Mouse (Mus musculus): ENCODE data around the gene Hmx1. TPM values are rescaled to one million over a fixed set of nuclear protein-coding genes. Genes with fewer than 3 reads are reported as not detected.

The Hmx1 gene
- total RNA-seq (2014; fragmentation: Nextera tagmentation) (not detected in 2 replicates), total RNA-seq (2017) (not detected in 2 replicates)

- no peak for ATAC-seq (replicated peaks; ENCODE audit: low FRiP score, low TSS enrichment, poor library complexity, severe bottlenecking)
Observed at GRCm38 (mm10) chr5:35388491-35389111, at the start of gene Hmx1. Gene Hmx1 (plus strand): TSS chr5:35389108.

- no peak for ATAC-seq (replicated peaks; ENCODE audit: low FRiP score, low TSS enrichment, poor library complexity, severe bottlenecking)
Observed at GRCm38 (mm10) chr5:35345084-35345483, 43.8 kb upstream of the Hmx1 start.

- 0 out of 2 replicates have a peak, but pooled peaks have one; percentile 52 for ATAC-seq (replicated peaks; ENCODE audit: low FRiP score, low TSS enrichment, poor library complexity, severe bottlenecking)
Observed at GRCm38 (mm10) chr5:35348794-35349193, 40.1 kb upstream of the Hmx1 start.

- ATAC-seq (replicated peaks; ENCODE audit: low FRiP score, low TSS enrichment, poor library complexity, severe bottlenecking): no peak
Observed at GRCm38 (mm10) chr5:35357544-35358440, 31.1 kb upstream of the Hmx1 start.

GRCm38 (mm10) chr5:35361570-35362284 lies 27.2 kb upstream of the Hmx1 start:
- ATAC-seq (replicated peaks; ENCODE audit: low FRiP score, low TSS enrichment, poor library complexity, severe bottlenecking): peak; percentile 91

- ATAC-seq (replicated peaks; ENCODE audit: low FRiP score, low TSS enrichment, poor library complexity, severe bottlenecking): no peak
Observed at GRCm38 (mm10) chr5:35366241-35367032, 22.5 kb upstream of the Hmx1 start.

- no peak for ATAC-seq (replicated peaks; ENCODE audit: low FRiP score, low TSS enrichment, poor library complexity, severe bottlenecking)
Observed at GRCm38 (mm10) chr5:35368916-35369315, 20.0 kb upstream of the Hmx1 start.

- no peak for ATAC-seq (replicated peaks; ENCODE audit: low FRiP score, low TSS enrichment, poor library complexity, severe bottlenecking)
Observed at GRCm38 (mm10) chr5:35379066-35379465, 9.8 kb upstream of the Hmx1 start.

- ATAC-seq (replicated peaks; ENCODE audit: low FRiP score, low TSS enrichment, poor library complexity, severe bottlenecking): 0 out of 2 replicates have a peak, but pooled peaks have one; percentile 50
Observed at GRCm38 (mm10) chr5:35379815-35380214, 9.1 kb upstream of the Hmx1 start.

- no peak for ATAC-seq (replicated peaks; ENCODE audit: low FRiP score, low TSS enrichment, poor library complexity, severe bottlenecking)
Observed at GRCm38 (mm10) chr5:35387834-35388490, 946 bp upstream of the Hmx1 start.

- ATAC-seq (replicated peaks; ENCODE audit: low FRiP score, low TSS enrichment, poor library complexity, severe bottlenecking): no peak
Observed at GRCm38 (mm10) chr5:35389441-35389840, 533 bp downstream of the Hmx1 start.

GRCm38 (mm10) chr5:35389915-35390314 lies 1.0 kb downstream of the Hmx1 start:
- no peak for ATAC-seq (replicated peaks; ENCODE audit: low FRiP score, low TSS enrichment, poor library complexity, severe bottlenecking)

- ATAC-seq (replicated peaks; ENCODE audit: low FRiP score, low TSS enrichment, poor library complexity, severe bottlenecking): no peak
Observed at GRCm38 (mm10) chr5:35390848-35391655, 2.1 kb downstream of the Hmx1 start.

GRCm38 (mm10) chr5:35391656-35392333 lies 2.9 kb downstream of the Hmx1 start:
- no peak for ATAC-seq (replicated peaks; ENCODE audit: low FRiP score, low TSS enrichment, poor library complexity, severe bottlenecking)

GRCm38 (mm10) chr5:35392334-35392695 lies 3.4 kb downstream of the Hmx1 start:
- no peak for ATAC-seq (replicated peaks; ENCODE audit: low FRiP score, low TSS enrichment, poor library complexity, severe bottlenecking)

- ATAC-seq (replicated peaks; ENCODE audit: low FRiP score, low TSS enrichment, poor library complexity, severe bottlenecking): no peak
Observed at GRCm38 (mm10) chr5:35395566-35396440, 6.9 kb downstream of the Hmx1 start.

Data from megakaryocyte-erythroid progenitor cell, adult 5-6 weeks (primary cell).